Mouse (Mus musculus) heart, adult 2 months (tissue): Measurements from ENCODE around the gene Cep295.

Experiments used
- CTCF ChIP-seq: fragments of 200-600 bp; IDR thresholded peaks from 2 replicates; pipeline ENCODE4 v1.8.1; 2022; ENCODE audit warnings: antibody characterized with exemption, mild to moderate bottlenecking, moderate library complexity
- EP300 ChIP-seq: fragments of 200-500 bp; IDR thresholded peaks from 2 replicates; pipeline ENCODE4 v1.6.1; 2011; ENCODE audit warnings: low read depth, low read length, control low read depth; ENCODE audit not compliant: insufficient read depth
- POLR2A ChIP-seq: fragments of 200-500 bp; IDR thresholded peaks from 2 replicates; pipeline ENCODE4 v1.6.1; 2011; ENCODE audit warnings: mild to moderate bottlenecking, low read depth, low read length, control low read depth; ENCODE audit not compliant: insufficient read depth

DNA sequence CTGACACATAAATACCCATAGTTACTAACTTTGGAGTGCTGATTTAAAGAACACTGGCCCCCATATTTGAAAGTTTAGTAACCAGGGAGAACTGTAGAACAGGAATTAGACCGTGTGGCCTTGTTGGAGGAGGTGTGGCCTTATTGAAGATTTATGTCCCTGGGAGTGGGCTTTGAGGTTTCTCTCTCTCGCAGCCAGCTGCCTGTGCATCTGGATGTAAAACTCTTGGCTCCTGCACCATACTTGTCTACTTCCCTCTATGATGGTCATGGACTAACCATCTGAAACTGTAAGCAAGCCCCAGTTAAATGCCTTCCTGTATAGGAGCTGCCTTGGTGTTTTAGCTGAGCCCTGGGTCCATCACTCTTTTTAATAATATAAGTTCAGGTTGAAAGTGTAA is 59.1 kb downstream of the Cep295 start:
- TF ChIP-seq CTCF (no peak), POLR2A (no peak), EP300 (no peak)
